Mouse (Mus musculus): ENCODE results near the gene Dsn1.

GRCm38 (mm10) chr2:157053124-157053523 is 46.2 kb upstream of the Dsn1 start:
- TF ChIP-seq POLR2A (IDR thresholded peaks at IDR 0.05; ENCODE audit: insufficient read length, low read depth) (no peak), USF1 (IDR thresholded peaks at IDR 0.05; ENCODE audit: low read depth) (no peak), TCF3 (IDR thresholded peaks at IDR 0.05; ENCODE audit: insufficient read length, low read depth) (no peak)
